Mouse (Mus musculus) midbrain, embryonic 10.5 days (tissue): Measurements from ENCODE around the gene Actn1. TPM values are rescaled to one million over a fixed set of nuclear protein-coding genes. Genes with fewer than 3 reads are reported as not detected.
A peak's percentile ranks its signal among the peaks of the same experiment; 100 is the strongest.

Experiments used
- DNase-seq: peaks from one replicate; pipeline ENCODE4 v3.0.0-alpha.2; 2017; ENCODE audit warnings: low spot score
- H3K27ac ChIP-seq: fragments of 300-500 bp; sonication (generic); replicated peaks from 2 replicates; pipeline ENCODE4 v1.5.1; 2016; ENCODE audit warnings: mild to moderate bottlenecking
- H3K27me3 ChIP-seq: fragments of 300-500 bp; sonication (generic); 2 replicates; pipeline ENCODE4 v1.6.1; 2016; ENCODE audit warnings: low read depth, mild to moderate bottlenecking; ENCODE audit not compliant: poor library complexity, severe bottlenecking
- H3K36me3 ChIP-seq: fragments of 300-500 bp; sonication (generic); 2 replicates; pipeline ENCODE4 v1.6.1; 2016; ENCODE audit warnings: mild to moderate bottlenecking, moderate library complexity
- H3K4me1 ChIP-seq: fragments of 300-500 bp; sonication (generic); 2 replicates; pipeline ENCODE4 v1.6.1; 2016
- H3K4me3 ChIP-seq: fragments of 300-500 bp; sonication (generic); 2 replicates; pipeline ENCODE4 v1.5.1; 2016; ENCODE audit warnings: mild to moderate bottlenecking, moderate library complexity
- H3K9me3 ChIP-seq: fragments of 300-500 bp; sonication (generic); replicated peaks from 2 replicates; pipeline ENCODE4 v1.6.1; 2016; ENCODE audit warnings: mild to moderate bottlenecking
- WGBS: fragments of 180-500 bp; shearing (Covaris S2); methylation state at CpG from one replicate; pipeline ENCODE4 v1.1.7; 2016; 5-methylcytosine and 5-hydroxymethylcytosine counted together
- polyA plus RNA-seq: library from polyadenylated mRNA; unstranded; fragments of >200 nt; fragmentation: Nextera tagmentation; extraction: Ambion mirVana; gene quantifications from 2 replicates; pipeline ENCODE4 v1.2.1, GENCODE M21; 2016

The Actn1 gene
- polyA plus RNA-seq, 1 experiment from 2014 or later, result 24.9 TPM

DNA sequence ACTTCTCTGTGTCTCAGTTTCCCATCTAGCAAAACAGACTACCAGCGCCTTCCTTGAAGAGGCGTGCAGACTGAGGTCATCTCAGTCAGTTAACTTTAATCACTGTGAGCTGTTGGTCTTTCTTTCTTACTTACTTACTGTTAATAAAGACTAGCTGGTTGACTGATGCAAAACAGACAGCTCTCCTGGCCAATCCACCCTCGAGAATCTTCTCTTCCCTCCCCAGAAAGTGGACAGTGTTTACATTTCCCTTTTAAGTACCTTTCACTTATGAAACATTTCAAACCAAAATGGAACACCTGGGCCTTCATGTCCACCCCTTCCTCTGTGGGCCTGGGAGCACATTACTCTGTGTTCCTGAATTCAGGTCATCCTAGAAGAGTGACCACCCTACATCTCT is 8.6 kb downstream of the Actn1 start:
- H3K9me3 ChIP-seq, result no peaks in the 10 kb centered on the region
- no peak overlapping the region for H3K27ac ChIP-seq
- H3K36me3 ChIP-seq, result no peaks in the 10 kb centered on the region
- H3K27me3 ChIP-seq, result no peaks in the 10 kb centered on the region
- H3K4me1 ChIP-seq, result peaks cover 39% of the 10 kb centered on the region
- no peak overlapping the region for H3K4me3 ChIP-seq
- WGBS, result 78% methylated on average over 3 of the region's 3 CpGs
- no peak for DNase-seq

DNA sequence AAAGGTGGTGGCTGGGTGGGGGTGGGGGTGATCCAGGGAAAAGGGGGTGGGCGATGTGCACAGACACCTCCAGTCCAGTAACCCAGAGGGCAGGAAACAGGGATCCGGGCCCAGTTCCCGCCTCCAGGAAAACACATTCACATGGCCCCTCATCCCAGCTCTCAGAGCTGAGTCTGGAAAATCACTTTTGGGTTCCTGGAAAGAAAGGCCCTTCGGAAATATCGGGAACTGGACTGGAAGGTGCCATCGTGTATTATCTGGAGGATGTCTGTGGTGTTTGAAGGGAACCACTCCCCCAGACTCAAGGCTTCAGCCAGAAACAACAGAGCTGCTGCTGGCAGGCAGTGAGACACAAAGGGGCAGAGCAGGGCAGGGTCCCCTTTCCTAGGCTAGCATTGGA is 10.6 kb downstream of the Actn1 start:
- no peaks in the 10 kb centered on the region for H3K36me3 ChIP-seq
- WGBS, result 77% methylated on average over 6 of the region's 6 CpGs
- no peak for DNase-seq
- peak overlapping the region; percentile 25; the same call in 1 of the 2 replicates for H3K27ac ChIP-seq
- no peaks in the 10 kb centered on the region for H3K9me3 ChIP-seq
- H3K4me3 ChIP-seq, result no peak overlapping the region
- H3K27me3 ChIP-seq, result no peaks in the 10 kb centered on the region
- H3K4me1 ChIP-seq, result peaks cover 39% of the 10 kb centered on the region

DNA sequence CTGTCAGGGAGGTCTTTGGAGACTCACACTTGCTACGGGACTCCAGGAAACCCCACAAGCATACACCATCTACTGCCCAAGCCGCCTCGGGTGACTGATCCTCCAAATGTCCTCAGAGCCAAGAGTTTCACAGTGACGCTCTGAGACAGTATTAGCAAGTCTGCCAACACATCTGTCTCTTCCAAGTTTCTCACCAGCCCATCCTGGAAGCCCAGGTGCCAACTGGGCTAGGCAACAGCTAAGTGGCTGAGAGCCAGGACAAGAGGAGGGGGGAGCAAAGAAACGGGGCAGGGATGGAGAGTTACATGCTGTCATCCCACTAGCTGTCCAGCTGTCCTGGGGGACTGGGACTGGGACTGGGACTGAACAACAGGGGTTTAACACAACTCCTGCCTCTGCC is 13.1 kb downstream of the Actn1 start:
- H3K9me3 ChIP-seq, result no peaks in the 10 kb centered on the region
- WGBS, result 91% methylated on average over 5 of the region's 5 CpGs
- DNase-seq, result no peak
- no peak overlapping the region for H3K27ac ChIP-seq
- no peak overlapping the region for H3K4me3 ChIP-seq
- H3K4me1 ChIP-seq, result peaks cover 27% of the 10 kb centered on the region
- H3K27me3 ChIP-seq, result no peaks in the 10 kb centered on the region
- H3K36me3 ChIP-seq, result no peaks in the 10 kb centered on the region

DNA sequence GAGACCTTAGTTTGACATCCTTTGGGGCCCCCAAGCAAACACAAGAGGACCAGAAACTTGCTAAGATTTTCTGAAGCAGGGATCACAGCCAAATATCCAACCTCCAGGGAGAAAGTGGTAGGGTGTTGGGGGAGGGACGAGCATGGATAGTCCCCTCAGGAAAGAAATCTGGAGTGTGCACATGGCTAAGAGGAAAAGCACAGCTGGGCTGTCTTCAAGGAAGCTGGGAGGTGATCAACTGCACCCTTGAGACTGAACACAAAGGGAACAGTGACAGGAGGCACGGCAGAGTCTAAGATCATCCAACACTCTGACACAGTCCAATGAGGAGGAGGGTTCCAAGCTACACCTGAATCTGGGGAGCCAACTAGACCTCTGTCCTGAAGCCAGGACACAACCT is 13.7 kb downstream of the Actn1 start:
- no peaks in the 10 kb centered on the region for H3K9me3 ChIP-seq
- DNase-seq, result no peak
- 84% methylated on average over 2 of the region's 2 CpGs for WGBS
- no peak overlapping the region for H3K27ac ChIP-seq
- H3K4me3 ChIP-seq, result no peak overlapping the region
- H3K4me1 ChIP-seq, result peaks cover 21% of the 10 kb centered on the region
- no peaks in the 10 kb centered on the region for H3K27me3 ChIP-seq
- no peaks in the 10 kb centered on the region for H3K36me3 ChIP-seq

DNA sequence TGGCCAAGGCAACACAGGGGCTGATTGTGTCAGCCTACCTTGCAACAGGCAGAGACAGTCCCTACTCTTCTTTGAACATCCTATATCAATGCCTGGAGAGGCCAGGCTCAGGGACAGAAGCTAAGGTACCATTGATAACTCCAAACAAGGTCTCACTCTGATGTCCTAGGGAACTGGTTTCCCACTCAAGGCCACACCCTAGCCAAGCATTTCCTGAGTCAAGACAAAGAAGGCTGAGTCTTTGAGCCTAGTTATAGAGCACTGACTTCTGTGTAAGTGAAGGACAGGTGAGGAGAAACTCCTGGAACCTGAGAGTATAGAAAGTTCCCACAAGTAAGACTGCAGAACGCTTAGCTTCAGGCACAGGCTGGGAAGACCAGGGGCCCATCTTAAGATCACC is 15.4 kb downstream of the Actn1 start:
- H3K9me3 ChIP-seq, result no peaks in the 10 kb centered on the region
- peaks cover 6% of the 10 kb centered on the region for H3K4me1 ChIP-seq
- WGBS, result 95% methylated on average over 1 of the region's 1 CpGs
- H3K36me3 ChIP-seq, result no peaks in the 10 kb centered on the region
- no peak for DNase-seq
- no peak overlapping the region for H3K27ac ChIP-seq
- no peaks in the 10 kb centered on the region for H3K27me3 ChIP-seq
- H3K4me3 ChIP-seq, result no peak overlapping the region

DNA sequence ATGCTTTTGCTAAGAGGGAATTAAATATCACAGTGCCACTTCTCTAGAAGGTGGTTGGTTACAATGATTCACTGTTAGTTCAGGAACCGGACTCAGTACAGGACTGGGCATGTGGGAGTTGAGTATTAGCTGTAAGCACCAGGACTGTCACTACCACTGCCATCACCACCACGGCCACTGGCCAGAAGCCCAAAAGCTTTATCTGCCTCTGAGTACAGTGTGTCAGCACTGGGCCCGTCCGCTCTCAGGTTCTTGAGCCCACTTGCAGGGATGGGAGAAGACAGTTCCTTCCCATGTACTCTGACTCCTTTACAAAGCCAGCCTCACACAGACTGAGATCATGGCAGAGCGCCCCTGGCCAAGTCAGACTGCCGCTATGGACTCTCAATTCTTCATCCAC is 16.0 kb downstream of the Actn1 start:
- no peak overlapping the region for H3K4me3 ChIP-seq
- H3K9me3 ChIP-seq, result no peaks in the 10 kb centered on the region
- no peaks in the 10 kb centered on the region for H3K27me3 ChIP-seq
- DNase-seq, result no peak
- 95% methylated on average over 6 of the region's 6 CpGs for WGBS
- no peaks in the 10 kb centered on the region for H3K36me3 ChIP-seq
- 0 out of 2 replicates have a peak, but pooled peaks cover 7% of the 10 kb centered on the region for H3K4me1 ChIP-seq
- no peak overlapping the region for H3K27ac ChIP-seq

DNA sequence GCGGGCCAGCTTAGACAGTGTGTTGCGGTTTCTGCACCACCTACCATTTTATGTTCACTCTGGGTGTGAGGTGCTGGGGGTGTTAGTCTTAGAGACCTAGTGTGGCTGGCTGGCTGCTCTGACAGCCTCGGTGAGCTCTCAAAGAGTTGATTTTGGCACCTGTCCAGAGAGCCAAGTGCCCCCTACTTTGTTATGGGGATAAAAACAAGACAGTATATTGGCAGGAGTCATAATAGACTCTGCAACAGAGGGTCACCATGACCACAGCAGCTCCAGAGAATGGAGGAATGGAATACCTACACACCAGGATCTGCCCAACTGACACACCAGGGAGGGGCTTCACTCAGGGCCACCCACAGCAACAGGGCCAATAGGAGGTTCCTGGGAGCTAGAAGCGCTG is 16.8 kb downstream of the Actn1 start:
- DNase-seq, result no peak
- H3K36me3 ChIP-seq, result no peaks in the 10 kb centered on the region
- 93% methylated on average over 4 of the region's 4 CpGs for WGBS
- H3K27ac ChIP-seq, result no peak overlapping the region
- 0 out of 2 replicates have a peak, but pooled peaks cover 9% of the 10 kb centered on the region for H3K4me1 ChIP-seq
- H3K9me3 ChIP-seq, result no peaks in the 10 kb centered on the region
- H3K4me3 ChIP-seq, result no peak overlapping the region
- H3K27me3 ChIP-seq, result no peaks in the 10 kb centered on the region

DNA sequence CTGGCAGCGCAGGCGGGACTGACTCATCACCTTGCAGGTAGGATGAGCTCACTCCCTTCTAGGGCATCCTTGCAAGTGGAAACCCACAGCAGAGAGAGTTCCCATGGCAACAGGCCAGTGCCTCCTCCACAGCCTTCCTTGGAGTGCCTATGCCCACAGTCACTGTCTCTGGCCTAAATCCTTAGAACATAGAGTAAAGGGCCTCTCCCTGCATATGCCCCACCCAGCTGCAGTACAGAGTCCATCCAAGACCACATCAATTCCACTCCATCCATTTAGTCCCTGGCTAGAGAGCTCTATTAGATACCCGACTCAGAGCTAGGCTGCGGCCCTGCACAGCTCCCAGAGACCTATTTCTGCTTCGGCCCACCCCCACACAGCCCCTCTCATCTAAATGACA is 20.7 kb downstream of the Actn1 start:
- H3K9me3 ChIP-seq, result peaks cover 7% of the 10 kb centered on the region; the same call in 1 of the 2 replicates
- peaks cover 21% of the 10 kb centered on the region for H3K36me3 ChIP-seq
- H3K4me1 ChIP-seq, result 0 out of 2 replicates have a peak, but pooled peaks cover 9% of the 10 kb centered on the region
- DNase-seq, result no peak
- no peak overlapping the region for H3K4me3 ChIP-seq
- no peaks in the 10 kb centered on the region for H3K27me3 ChIP-seq
- H3K27ac ChIP-seq, result no peak overlapping the region
- WGBS, result 93% methylated on average over 5 of the region's 5 CpGs

DNA sequence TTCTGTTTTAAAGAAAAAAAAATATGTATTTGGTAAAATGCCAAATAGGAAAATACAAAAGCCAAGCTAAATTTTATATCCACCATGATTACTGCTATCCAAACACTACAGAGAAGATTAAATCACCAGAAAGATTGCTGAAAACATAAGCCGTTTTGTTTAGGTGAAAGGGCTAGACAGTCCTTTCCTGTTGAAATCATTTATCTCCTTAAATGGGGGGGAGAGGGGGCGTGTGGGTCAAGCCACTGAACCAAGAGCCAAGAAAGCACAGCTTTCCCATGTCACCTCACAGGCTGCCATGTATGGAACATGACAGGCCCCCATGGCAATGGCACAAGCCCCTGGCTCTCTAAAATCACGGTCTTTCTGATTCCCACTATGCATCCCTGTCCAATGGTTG is 21.6 kb downstream of the Actn1 start:
- Histone ChIP-seq H3K9me3 (peaks cover 11% of the 10 kb centered on the region; the same call in 1 of the 2 replicates), H3K36me3 (peaks cover 30% of the 10 kb centered on the region), H3K4me3 (no peak overlapping the region), H3K27ac (no peak overlapping the region), H3K4me1 (0 out of 2 replicates have a peak, but pooled peaks cover 9% of the 10 kb centered on the region), H3K27me3 (no peaks in the 10 kb centered on the region)
- WGBS, result 82% methylated on average over 3 of the region's 3 CpGs
- no peak for DNase-seq

DNA sequence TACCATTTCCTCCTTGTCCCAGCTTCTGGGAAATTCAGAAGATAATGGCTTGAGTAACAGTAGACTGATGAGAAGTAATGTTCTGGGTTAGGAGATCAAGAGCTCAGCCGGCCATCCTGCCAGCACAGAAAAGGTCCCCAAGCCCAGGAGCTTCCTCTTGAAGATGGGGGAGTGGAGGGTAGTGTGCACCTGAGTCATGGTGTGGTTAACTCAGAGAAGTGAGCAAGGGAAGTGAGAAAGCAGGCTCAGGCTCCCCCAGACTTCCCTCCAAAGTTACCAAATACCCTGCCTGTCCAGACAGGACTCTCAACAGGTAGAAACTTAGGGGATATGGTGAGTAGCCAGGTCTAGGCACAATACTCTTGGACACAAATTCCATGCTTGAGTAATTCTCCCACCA is 24.9 kb downstream of the Actn1 start:
- peaks cover 30% of the 10 kb centered on the region for H3K36me3 ChIP-seq
- H3K27ac ChIP-seq, result no peak overlapping the region
- no peak overlapping the region for H3K4me3 ChIP-seq
- H3K27me3 ChIP-seq, result no peaks in the 10 kb centered on the region
- DNase-seq, result no peak
- WGBS, result 100% methylated on average over 1 of the region's 1 CpGs
- peaks cover 11% of the 10 kb centered on the region; the same call in 1 of the 2 replicates for H3K9me3 ChIP-seq
- peaks cover 28% of the 10 kb centered on the region for H3K4me1 ChIP-seq

DNA sequence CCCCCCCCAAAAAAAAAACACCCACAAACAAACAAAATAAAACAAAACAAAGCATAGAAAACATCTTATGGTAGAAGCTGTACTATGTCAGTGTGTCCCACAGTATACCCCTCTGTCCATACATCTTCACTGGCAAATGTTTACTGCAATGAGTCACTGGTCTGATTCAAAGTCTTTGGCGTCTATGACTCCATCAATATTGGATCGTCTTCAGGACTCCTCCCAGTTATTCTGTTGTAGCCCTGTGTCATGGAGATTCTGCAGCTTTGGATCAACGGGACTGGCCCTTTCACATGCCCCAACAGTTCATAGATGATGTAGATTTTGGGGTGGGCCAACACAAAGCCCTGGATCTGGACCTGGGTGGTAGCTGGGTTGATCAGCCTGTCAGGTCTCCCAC is 25.9 kb downstream of the Actn1 start:
- Histone ChIP-seq H3K27ac (no peak overlapping the region), H3K27me3 (no peaks in the 10 kb centered on the region), H3K36me3 (peaks cover 30% of the 10 kb centered on the region), H3K4me3 (no peak overlapping the region), H3K9me3 (peaks cover 11% of the 10 kb centered on the region; the same call in 1 of the 2 replicates), H3K4me1 (peaks cover 33% of the 10 kb centered on the region)
- 95% methylated on average over 3 of the region's 3 CpGs for WGBS
- DNase-seq, result no peak

DNA sequence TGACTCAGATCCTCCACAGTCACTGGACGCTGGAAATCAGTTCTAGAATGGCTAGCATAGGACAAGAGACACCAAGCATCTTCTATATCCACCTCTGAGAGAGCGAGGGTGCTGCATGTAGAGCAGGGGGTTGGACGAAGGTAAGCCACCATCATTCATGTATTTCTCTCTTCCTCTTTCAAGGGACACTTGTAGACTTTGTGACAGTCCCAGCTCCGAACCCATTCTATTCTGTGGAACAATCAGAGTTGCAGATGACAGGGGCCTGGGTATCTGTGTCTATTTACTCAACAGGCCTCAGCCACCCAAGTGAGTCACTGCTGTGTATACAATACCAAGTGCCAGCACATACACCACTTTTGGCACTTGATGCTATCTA is 27.3 kb downstream of the Actn1 start:
- no peak for DNase-seq
- Histone ChIP-seq H3K4me1 (peaks cover 44% of the 10 kb centered on the region), H3K27ac (no peak overlapping the region), H3K27me3 (no peaks in the 10 kb centered on the region), H3K4me3 (no peak overlapping the region), H3K9me3 (peaks cover 11% of the 10 kb centered on the region; the same call in 1 of the 2 replicates), H3K36me3 (peaks cover 30% of the 10 kb centered on the region)
- 94% methylated on average over 4 of the region's 4 CpGs for WGBS

DNA sequence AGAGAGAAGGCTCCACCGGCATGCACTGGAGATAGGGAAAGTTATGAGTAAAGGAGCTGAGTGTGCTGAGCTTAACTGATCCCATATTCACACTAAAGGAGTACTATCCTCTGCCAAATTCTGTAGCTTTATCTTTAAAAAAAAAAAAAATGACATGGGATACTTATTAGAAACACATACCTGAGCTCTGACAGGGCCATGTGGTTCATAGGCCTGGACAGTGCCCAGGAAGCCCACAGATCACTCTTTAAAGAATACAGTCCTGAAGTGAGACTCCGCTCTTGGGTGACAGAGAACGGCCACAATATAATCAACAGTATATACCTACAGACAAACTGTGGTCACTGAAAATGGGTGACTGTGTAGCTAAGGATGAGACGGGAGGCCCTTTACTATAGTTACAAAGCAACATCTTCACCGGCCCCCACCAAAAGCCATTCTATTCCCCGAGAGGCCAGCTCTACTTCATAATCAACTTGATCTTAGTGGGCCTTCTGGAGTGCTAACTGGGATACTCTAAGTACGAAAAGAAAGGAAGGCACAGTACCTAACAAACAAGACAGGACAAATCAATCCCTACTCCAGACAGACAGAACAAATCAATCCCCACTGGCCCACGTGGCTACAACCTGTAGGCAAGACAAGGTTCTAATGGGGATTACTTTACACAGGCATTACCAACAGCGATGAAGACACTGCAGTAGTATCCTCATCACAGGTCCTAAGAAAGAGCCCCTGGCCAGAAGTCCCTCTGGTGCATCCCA is 27.9 kb downstream of the Actn1 start:
- Histone ChIP-seq H3K4me3 (no peak overlapping the region), H3K9me3 (peaks cover 11% of the 10 kb centered on the region; the same call in 1 of the 2 replicates), H3K27ac (no peak overlapping the region), H3K27me3 (no peaks in the 10 kb centered on the region), H3K4me1 (peaks cover 47% of the 10 kb centered on the region), H3K36me3 (peaks cover 30% of the 10 kb centered on the region)
- 88% methylated on average over 9 of the region's 9 CpGs for WGBS
- no peak for DNase-seq
